Mouse (Mus musculus) embryonic facial prominence, embryonic 15.5 days (tissue): Measurements from ENCODE around the gene Zfp93. TPM values are rescaled to one million over a fixed set of nuclear protein-coding genes. Genes with fewer than 3 reads are reported as not detected.
"Not testable (repeated sequence)": the region's sequence is repeated elsewhere in the genome, so short reads cannot be mapped to it uniquely, and the experiment has no call there.

Source experiments
- ATAC-seq: fragments of 200-750 bp; cut with Nextera tagmentation; 2 replicates; pipeline ENCODE4 v1.8.0; 2017; ENCODE audit warnings: low read depth, moderate TSS enrichment; ENCODE audit not compliant: insufficient number of reproducible peaks, low FRiP score, low TSS enrichment
- H3K27ac ChIP-seq: fragments of 300-500 bp; sonication (generic); replicated peaks from 2 replicates; pipeline ENCODE4 v1.5.1; 2015; ENCODE audit warnings: mild to moderate bottlenecking, inconsistent platforms
- H3K27me3 ChIP-seq: fragments of 300-500 bp; sonication (generic); 2 replicates; pipeline ENCODE4 v1.6.1; 2015; ENCODE audit warnings: inconsistent platforms
- H3K36me3 ChIP-seq: fragments of 300-500 bp; sonication (generic); 2 replicates; pipeline ENCODE4 v1.6.1; 2015; ENCODE audit warnings: mild to moderate bottlenecking, inconsistent platforms
- H3K4me1 ChIP-seq: fragments of 300-500 bp; sonication (generic); 2 replicates; pipeline ENCODE4 v1.6.1; 2015; ENCODE audit warnings: inconsistent platforms
- H3K4me2 ChIP-seq: fragments of 300-500 bp; sonication (generic); replicated peaks from 2 replicates; pipeline ENCODE4 v1.6.1; 2015; ENCODE audit warnings: mild to moderate bottlenecking, inconsistent platforms
- H3K4me3 ChIP-seq: fragments of 300-500 bp; sonication (generic); replicated peaks from 2 replicates; pipeline ENCODE4 v1.5.1; 2015; ENCODE audit warnings: mild to moderate bottlenecking, inconsistent platforms
- H3K9ac ChIP-seq: fragments of 300-500 bp; sonication (generic); 2 replicates; pipeline ENCODE4 v1.6.1; 2015; ENCODE audit warnings: inconsistent platforms
- H3K9me3 ChIP-seq: fragments of 300-500 bp; sonication (generic); replicated peaks from 2 replicates; pipeline ENCODE4 v1.6.1; 2016; ENCODE audit warnings: inconsistent platforms
- WGBS: fragments of 180-500 bp; shearing (Covaris S2); methylation state at CpG from one replicate; pipeline ENCODE4 v1.1.7; 2015; 5-methylcytosine and 5-hydroxymethylcytosine counted together
- polyA plus RNA-seq: library from polyadenylated mRNA; unstranded; fragments of >200 nt; fragmentation: Nextera tagmentation; extraction: Ambion mirVana; gene quantifications from 2 replicates; pipeline ENCODE4 v1.2.1, GENCODE M21; 2015

The Zfp93 gene
- polyA plus RNA-seq, 1 experiment from 2014 or later: 8.1 TPM

GRCm38 (mm10) chr7:24271191-24271590, 971 bp downstream of the Zfp93 start:
- no peaks in the 10 kb centered on the region for H3K9me3 ChIP-seq
- H3K4me1 ChIP-seq: peaks cover 5% of the 10 kb centered on the region
- H3K27me3 ChIP-seq: no peaks in the 10 kb centered on the region
- peaks cover 37% of the 10 kb centered on the region for H3K36me3 ChIP-seq
- H3K4me2 ChIP-seq: no peak overlapping the region
- 93% methylated on average over 6 of the region's 6 CpGs for WGBS
- no peak overlapping the region for H3K27ac ChIP-seq
- H3K4me3 ChIP-seq: no peak overlapping the region
- H3K9ac ChIP-seq: no peak overlapping the region
- ATAC-seq: no peak

- 97% methylated on average over 4 of the region's 4 CpGs for WGBS
- Histone ChIP-seq H3K27me3 (no peaks in the 10 kb centered on the region), H3K36me3 (peaks cover 40% of the 10 kb centered on the region), H3K4me1 (peaks cover 5% of the 10 kb centered on the region), H3K27ac (no peak overlapping the region), H3K4me3 (no peak overlapping the region), H3K4me2 (no peak overlapping the region), H3K9me3 (no peaks in the 10 kb centered on the region), H3K9ac (no peak overlapping the region)
- no peak for ATAC-seq
These were observed 4.2 kb downstream of the Zfp93 start for GRCm38 (mm10) chr7:24274456-24274855.

GRCm38 (mm10) chr7:24278771-24279170, 8.6 kb downstream of the Zfp93 start:
- H3K27ac ChIP-seq, H3K9ac ChIP-seq, H3K4me3 ChIP-seq, ATAC-seq, H3K4me2 ChIP-seq, H3K9me3 ChIP-seq, H3K4me1 ChIP-seq, H3K27me3 ChIP-seq: not testable (repeated sequence)
- 84% methylated on average over 3 of the region's 3 CpGs for whole genome bisulfite sequencing
- peaks cover 28% of the 10 kb centered on the region for H3K36me3 ChIP-seq

GRCm38 (mm10) chr7:24280031-24280857, 10.0 kb downstream of the Zfp93 start:
- no peaks in the 10 kb centered on the region for H3K4me1 ChIP-seq
- peaks cover 13% of the 10 kb centered on the region for H3K36me3 ChIP-seq
- no peak overlapping the region for H3K27ac ChIP-seq
- H3K27me3 ChIP-seq: no peaks in the 10 kb centered on the region
- no peak overlapping the region for H3K4me2 ChIP-seq
- 56% methylated on average over 10 of the region's 10 CpGs for WGBS
- ATAC-seq: no peak
- no peaks in the 10 kb centered on the region for H3K9me3 ChIP-seq
- H3K9ac ChIP-seq: no peak overlapping the region
- no peak overlapping the region for H3K4me3 ChIP-seq

GRCm38 (mm10) chr7:24280858-24281145, 10.6 kb downstream of the Zfp93 start:
- no peak for ATAC-seq
- Histone ChIP-seq H3K9ac (no peak overlapping the region), H3K4me3 (no peak overlapping the region), H3K4me1 (no peaks in the 10 kb centered on the region), H3K27me3 (no peaks in the 10 kb centered on the region), H3K27ac (no peak overlapping the region), H3K36me3 (peaks cover 8% of the 10 kb centered on the region; the same call in 1 of the 2 replicates), H3K9me3 (no peaks in the 10 kb centered on the region), H3K4me2 (no peak overlapping the region)
- WGBS: 46% methylated on average over 4 of the region's 4 CpGs

GRCm38 (mm10) chr7:24286090-24286489, 15.9 kb downstream of the Zfp93 start:
- no peak overlapping the region for H3K4me2 ChIP-seq
- no peak overlapping the region for H3K27ac ChIP-seq
- no peaks in the 10 kb centered on the region for H3K27me3 ChIP-seq
- H3K9me3 ChIP-seq: no peaks in the 10 kb centered on the region
- H3K9ac ChIP-seq: no peak overlapping the region
- WGBS: 49% methylated on average over 4 of the region's 4 CpGs
- no peak overlapping the region for H3K4me3 ChIP-seq
- ATAC-seq: no peak
- H3K36me3 ChIP-seq: peaks cover 33% of the 10 kb centered on the region
- H3K4me1 ChIP-seq: no peaks in the 10 kb centered on the region

- ATAC-seq: no peak
- no peaks in the 10 kb centered on the region for H3K9me3 ChIP-seq
- no peak overlapping the region for H3K27ac ChIP-seq
- H3K36me3 ChIP-seq: peaks cover 41% of the 10 kb centered on the region
- WGBS: 82% methylated on average over 4 of the region's 4 CpGs
- H3K27me3 ChIP-seq: no peaks in the 10 kb centered on the region
- no peaks in the 10 kb centered on the region for H3K4me1 ChIP-seq
- no peak overlapping the region for H3K4me2 ChIP-seq
- H3K4me3 ChIP-seq: no peak overlapping the region
- no peak overlapping the region for H3K9ac ChIP-seq
These were observed 16.7 kb downstream of the Zfp93 start for GRCm38 (mm10) chr7:24286916-24287315.

- H3K27me3 ChIP-seq: no peaks in the 10 kb centered on the region
- H3K4me1 ChIP-seq: no peaks in the 10 kb centered on the region
- H3K36me3 ChIP-seq: peaks cover 49% of the 10 kb centered on the region
- WGBS: 82% methylated on average over 5 of the region's 5 CpGs
- H3K9ac ChIP-seq: no peak overlapping the region
- H3K4me3 ChIP-seq: no peak overlapping the region
- H3K27ac ChIP-seq: no peak overlapping the region
- no peak overlapping the region for H3K4me2 ChIP-seq
- ATAC-seq: no peak
- H3K9me3 ChIP-seq: no peaks in the 10 kb centered on the region
These were observed 17.4 kb downstream of the Zfp93 start for GRCm38 (mm10) chr7:24287670-24288069.

GRCm38 (mm10) chr7:24288512-24288911, 18.3 kb downstream of the Zfp93 start:
- H3K36me3 ChIP-seq: peaks cover 57% of the 10 kb centered on the region
- no peak overlapping the region for H3K27ac ChIP-seq
- no peak for ATAC-seq

GRCm38 (mm10) chr7:24290106-24290693, 20.0 kb downstream of the Zfp93 start:
- H3K36me3 ChIP-seq: peaks cover 74% of the 10 kb centered on the region
- no peak for ATAC-seq

More at GRCm38 (mm10) chr7:24288512-24288911, 18.3 kb downstream of the Zfp93 start:
- 88% methylated on average over 6 of the region's 6 CpGs for WGBS
- Histone ChIP-seq H3K4me2 (no peak overlapping the region), H3K4me3 (no peak overlapping the region), H3K27me3 (no peaks in the 10 kb centered on the region), H3K9me3 (no peaks in the 10 kb centered on the region), H3K9ac (no peak overlapping the region), H3K4me1 (no peaks in the 10 kb centered on the region)

GRCm38 (mm10) chr7:24291387-24292090, 21.3 kb downstream of the Zfp93 start:
- Histone ChIP-seq H3K4me1 (no peaks in the 10 kb centered on the region), H3K4me2 (no peak overlapping the region), H3K27me3 (no peaks in the 10 kb centered on the region), H3K9ac (no peak overlapping the region), H3K27ac (no peak overlapping the region), H3K36me3 (peaks cover 87% of the 10 kb centered on the region), H3K9me3 (no peaks in the 10 kb centered on the region), H3K4me3 (no peak overlapping the region)
- no peak for ATAC-seq
- WGBS: 90% methylated on average over 27 of the region's 27 CpGs

More at GRCm38 (mm10) chr7:24290106-24290693, 20.0 kb downstream of the Zfp93 start:
- Histone ChIP-seq H3K27ac (no peak overlapping the region), H3K9me3 (no peaks in the 10 kb centered on the region), H3K4me3 (no peak overlapping the region), H3K9ac (no peak overlapping the region), H3K27me3 (no peaks in the 10 kb centered on the region), H3K4me1 (no peaks in the 10 kb centered on the region), H3K4me2 (no peak overlapping the region)
- 95% methylated on average over 4 of the region's 4 CpGs for WGBS
